Mouse (Mus musculus) brain, embryonic 14.5 days (tissue): ENCODE measurements around the gene Ralgds.

Source experiments
- CTCF ChIP-seq: fragments of 200-500 bp; IDR thresholded peaks from 2 replicates; pipeline ENCODE4 v1.5.1; 2012; ENCODE audit warnings: inconsistent platforms, mild to moderate bottlenecking, moderate library complexity, borderline replicate concordance; ENCODE audit not compliant: insufficient read depth, insufficient read length; ENCODE audit errors: extremely low read depth
- POLR2A ChIP-seq: fragments of 200-500 bp; IDR thresholded peaks from 2 replicates; pipeline ENCODE4 v1.6.1; 2012; ENCODE audit warnings: mild to moderate bottlenecking, inconsistent platforms, borderline replicate concordance; ENCODE audit not compliant: poor library complexity, insufficient read depth, insufficient read length, severe bottlenecking; ENCODE audit errors: extremely low read depth

DNA sequence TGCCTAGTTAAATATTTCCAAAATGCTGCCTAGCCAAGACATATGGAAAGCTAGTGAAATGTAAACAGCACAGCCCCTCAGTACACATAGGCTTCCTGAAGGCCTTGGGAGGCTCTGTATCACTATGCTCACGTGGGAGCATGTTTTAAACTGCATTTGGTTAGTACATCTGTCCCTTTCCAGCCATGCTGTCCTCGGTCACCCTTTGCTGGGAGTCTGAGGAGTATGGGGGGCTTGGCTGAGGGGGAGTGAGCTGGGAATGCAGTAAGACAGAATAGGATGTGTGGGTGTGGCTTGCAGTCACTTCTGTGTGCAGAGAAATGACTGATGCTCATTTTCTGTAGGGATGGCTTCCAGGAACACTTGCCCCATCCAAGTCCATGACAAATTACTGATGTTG lies 72.8 kb downstream of the Ralgds start:
- TF ChIP-seq CTCF, result no peak
- TF ChIP-seq POLR2A, result no peak
